Mouse (Mus musculus) gastrocnemius, postnatal 14 days (tissue): ENCODE results near the gene Rere. TPM values are rescaled to one million over a fixed set of nuclear protein-coding genes. Genes with fewer than 3 reads are reported as not detected.
"Not testable (repeated sequence)": the region's sequence is repeated elsewhere in the genome, so short reads cannot be mapped to it uniquely, and the experiment has no call there.

Source experiments
- DNase-seq: peaks from one replicate; pipeline ENCODE4 v3.0.0; 2021; ENCODE audit warnings: mixed read lengths
- intact Hi-C: fragments of 180-260 bp; cut with DNase I; formaldehyde crosslinking; loops from one replicate; pipeline ENCODE4 v1.15.1; 2025; ENCODE audit warnings: low total_unique reads
- total RNA-seq, 2 experiments: library from RNA; stranded (reverse); gene quantifications; 2 replicates each; pipeline ENCODE4 v1.2.3; 2021

Rere gene
- total RNA-seq, 2 experiments from 2014 or later, result 44.4 to 52.1 TPM

DNA sequence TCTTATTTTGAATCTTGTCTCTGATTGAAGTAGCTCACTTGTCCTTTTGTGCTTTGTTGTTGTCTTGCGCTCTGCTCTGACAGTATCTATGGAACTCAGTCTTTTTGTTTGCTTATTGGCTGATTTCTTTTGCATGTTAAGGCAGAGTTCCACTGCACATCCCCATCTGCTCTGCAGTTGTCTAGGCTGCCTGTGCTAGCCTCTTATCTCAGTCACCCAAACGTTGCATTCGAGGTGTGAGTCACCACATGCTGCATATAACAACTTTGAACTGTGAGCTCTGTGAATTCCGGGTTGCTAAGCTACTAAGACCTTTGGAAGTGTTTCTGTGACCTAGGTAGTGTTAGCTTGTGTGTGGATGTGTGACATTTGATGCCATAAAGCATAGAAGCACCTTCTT lies 235.9 kb downstream of the Rere start:
- no peak for DNase-seq
- intact Hi-C loops, result no loop called here

DNA sequence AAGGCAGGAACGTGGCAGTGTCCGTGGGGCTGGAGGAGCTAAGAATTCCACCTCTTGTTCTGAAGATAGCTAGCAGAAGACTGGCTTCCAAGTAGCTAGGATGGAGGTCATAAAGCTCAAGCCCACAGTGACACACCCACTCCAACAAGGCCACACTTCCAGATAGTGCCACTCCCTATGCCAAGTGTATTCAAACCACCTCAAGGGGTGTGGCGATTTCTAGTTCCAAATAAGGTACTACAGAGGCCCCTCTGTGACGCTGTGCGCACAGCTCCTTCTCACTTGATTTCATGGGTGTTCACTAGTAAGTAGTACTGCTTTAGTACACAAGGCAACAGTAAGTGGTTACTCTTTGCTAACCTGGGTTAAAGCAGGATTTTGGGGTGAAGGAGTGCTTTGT lies 237.4 kb downstream of the Rere start:
- intact Hi-C loops, result no loop called here
- no peak for DNase-seq

DNA sequence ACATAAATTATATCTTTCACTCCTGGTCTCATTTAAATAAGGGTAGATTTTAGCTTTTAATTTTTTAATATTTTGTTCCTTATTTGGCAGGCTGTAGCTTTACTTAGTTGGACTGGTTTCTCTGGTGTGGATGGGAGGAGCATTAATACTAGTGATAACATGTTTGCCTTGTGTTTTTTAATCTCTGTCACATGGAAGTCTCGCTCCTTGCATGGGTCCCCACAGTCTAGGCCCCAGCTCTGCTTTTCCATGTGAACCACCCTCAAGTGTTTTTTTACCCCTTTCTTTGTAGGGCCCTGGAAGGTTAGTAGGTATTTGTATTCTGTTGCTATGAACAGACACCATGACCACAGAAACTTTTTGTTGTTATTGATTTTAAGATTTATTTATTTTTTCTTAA lies 238.6 kb downstream of the Rere start:
- DNase-seq, result no peak
- intact Hi-C loops, result no loop called here

DNA sequence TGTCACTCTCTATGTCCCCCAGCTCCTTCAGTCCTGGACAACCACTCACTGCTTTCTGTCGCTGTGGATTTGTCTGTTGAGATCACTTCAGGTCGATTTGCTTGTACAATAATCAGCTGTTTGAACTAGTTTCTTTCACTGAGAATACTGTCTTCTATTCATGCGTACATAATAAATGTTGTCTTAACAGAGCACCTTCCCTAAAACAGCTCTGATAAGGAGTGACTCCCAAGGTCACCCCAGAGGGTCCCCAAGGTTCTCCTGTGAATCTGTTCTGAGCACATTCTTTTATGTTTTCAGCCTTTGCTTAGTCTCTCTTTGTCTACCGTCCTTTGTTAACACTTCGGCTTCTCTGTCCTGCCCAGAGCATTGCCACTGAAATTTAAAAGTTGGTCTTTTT lies 241.0 kb downstream of the Rere start:
- DNase-seq, result no peak
- intact Hi-C loops, result no loop called here

DNA sequence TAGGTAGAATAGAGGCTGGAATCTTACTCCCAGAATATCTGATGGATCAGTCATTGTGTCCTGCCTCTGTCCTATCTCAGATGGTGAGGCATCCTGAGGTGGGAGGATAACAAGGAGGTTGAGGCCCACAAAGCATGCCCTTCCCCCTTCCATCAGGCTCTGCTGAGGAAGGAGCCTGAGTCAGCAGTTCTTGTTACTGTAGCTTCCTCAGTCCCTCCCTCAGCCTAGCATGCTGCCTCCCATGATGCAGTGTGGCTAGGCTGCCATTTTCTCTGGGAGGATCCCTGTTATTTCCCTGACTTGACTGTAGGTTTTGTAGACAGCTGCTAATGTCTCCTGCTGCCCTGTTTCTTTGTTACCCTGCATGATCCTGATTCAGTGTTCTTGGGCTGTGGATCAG lies 241.9 kb downstream of the Rere start:
- DNase-seq, result no peak
- intact Hi-C loops, result no loop called here

DNA sequence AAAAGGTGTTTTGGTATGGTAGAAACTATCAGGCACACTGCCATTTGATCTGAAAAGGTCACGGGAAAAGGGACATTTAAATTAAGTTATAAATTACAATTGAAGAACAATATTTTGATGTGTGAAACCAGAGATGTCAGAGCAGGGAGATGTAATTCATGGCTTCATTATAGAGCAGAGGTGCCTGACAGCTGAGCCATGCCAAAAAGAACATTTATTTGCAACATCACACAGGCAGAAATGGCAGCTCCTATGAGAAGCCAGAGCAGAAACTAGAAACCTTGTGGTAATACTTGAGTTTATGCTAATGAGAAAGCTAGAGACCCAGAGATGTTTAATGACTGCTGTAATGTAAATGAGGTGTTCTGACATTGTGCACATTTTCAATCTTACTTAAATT lies 244.8 kb downstream of the Rere start:
- intact Hi-C loops, result no loop called here
- DNase-seq, result no peak

DNA sequence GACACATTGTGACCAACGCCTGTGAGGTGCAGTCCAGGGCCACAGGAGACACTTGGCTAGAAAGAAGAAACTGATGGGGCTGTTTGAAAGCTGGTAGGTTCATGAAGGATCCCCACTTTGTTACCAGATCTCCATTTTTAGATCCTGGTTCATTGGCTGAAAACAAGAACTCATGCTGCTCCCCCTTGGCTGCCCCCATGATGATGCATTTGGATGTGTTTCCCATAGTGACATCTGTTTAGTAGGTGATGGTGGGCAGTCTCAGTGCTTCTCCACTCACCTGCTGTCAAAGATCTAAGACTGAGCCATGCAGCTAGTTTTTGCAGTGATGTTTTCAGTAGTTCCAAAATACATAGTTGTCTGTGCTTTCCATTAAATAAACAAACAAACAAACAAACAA lies 247.0 kb downstream of the Rere start:
- intact Hi-C loops, result no loop called here
- no peak for DNase-seq

DNA sequence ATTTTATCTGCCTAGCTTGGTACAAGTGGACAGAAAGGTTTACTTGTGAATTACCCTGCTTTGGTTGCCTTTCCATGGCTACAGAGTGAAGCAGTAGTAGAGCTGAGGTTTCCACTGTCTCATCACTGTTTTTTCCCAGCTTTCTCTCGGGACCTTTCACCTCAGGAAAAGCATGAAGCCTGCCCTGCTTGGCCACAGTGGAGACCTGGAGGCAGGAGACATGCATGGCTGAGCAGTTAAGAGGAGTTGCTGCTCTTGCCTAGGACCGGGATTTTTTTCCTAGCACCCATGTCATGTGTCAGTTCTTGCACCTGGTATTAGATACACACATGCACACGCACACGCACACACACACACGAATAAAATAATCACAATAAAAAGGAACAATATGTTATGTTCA lies 247.4 kb downstream of the Rere start:
- intact Hi-C loops, result no loop called here

DNA sequence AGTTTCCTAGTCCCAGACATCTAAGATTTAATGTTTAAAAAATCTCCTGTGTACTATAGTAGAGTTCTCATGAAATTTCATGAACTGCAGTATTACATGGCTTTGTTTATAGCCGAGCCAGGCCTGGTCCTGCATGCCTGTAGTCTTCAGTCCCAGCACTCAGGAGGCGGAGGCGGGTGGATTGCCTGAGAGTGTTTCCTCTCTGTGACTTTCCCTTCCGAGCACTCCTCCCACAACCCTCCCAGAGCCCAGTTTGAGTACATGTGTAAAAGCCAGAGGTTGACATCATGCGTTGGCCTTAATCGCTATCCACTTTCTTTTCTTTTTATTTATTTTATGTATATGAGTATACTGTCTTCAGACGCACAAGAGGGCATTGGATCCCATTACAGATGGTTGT lies 250.4 kb downstream of the Rere start:
- intact Hi-C loops, result loop anchor here (10.0 kb wide), 1 partner anchor 57 kb away; no protein-coding TSS in a partner anchor

More for the DNA sequence above, 247.4 kb downstream of the Rere start:
- DNase-seq, result no peak

DNA sequence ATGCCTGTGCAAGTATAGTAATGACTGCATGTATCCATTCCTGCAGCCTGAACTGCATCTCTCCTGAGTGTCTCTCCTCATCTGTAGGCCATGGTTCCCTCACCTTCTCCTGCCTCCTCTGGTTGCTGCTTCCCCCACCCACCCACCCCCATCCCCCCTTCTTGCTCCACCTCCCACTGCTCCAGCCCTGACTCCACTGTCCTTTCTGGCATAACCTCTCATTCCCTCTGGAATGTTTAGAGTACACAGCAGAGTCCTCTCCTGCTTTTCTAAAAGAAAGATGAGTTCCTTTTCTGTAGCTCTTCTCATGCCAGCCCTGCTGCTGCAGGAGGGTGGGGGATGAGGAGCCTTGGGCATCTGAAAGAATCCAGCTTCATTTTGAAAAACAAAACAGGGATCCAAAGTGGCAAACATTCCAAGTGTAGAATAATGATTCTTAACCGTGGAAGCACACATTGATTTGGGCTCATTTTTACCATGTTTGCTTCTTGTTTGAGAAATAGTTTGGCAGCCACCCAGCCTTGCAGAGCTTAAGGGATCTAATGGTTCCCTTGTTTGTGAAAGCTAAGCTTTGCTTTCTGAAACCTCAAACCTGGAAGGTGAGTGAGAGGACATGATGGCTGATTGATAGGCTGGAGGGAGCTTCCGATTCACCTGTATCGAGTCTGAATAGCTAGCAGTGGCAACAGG lies 255.5 kb downstream of the Rere start:
- no peak for DNase-seq
- intact Hi-C loops, result loop anchor here (10.0 kb wide), 1 partner anchor 62 kb away; no protein-coding TSS in a partner anchor

More for the DNA sequence above, 250.4 kb downstream of the Rere start:
- peak; percentile 40 for DNase-seq

DNA sequence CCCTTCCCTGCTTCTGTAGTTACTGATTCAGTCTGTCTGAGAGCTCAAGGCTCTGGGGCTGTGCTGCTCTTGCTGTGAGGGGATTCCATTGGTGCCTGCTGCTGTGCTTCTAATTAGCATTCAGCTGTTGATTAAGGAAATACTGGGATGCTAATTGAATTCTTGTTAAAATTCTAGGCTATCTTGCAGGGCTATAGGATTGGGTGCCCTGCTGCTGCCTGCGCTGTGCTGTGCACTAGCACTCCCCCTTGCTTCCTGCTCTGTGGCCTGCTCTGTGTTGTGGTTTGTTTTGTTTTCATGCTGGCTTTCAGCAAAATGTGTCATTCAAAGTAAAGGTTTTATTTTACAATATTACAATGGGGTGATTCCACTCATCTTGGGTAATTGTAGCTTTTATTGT lies 258.4 kb downstream of the Rere start:
- intact Hi-C loops, result loop anchor here (10.0 kb wide), 1 partner anchor 65 kb away; no protein-coding TSS in a partner anchor
- DNase-seq, result no peak

DNA sequence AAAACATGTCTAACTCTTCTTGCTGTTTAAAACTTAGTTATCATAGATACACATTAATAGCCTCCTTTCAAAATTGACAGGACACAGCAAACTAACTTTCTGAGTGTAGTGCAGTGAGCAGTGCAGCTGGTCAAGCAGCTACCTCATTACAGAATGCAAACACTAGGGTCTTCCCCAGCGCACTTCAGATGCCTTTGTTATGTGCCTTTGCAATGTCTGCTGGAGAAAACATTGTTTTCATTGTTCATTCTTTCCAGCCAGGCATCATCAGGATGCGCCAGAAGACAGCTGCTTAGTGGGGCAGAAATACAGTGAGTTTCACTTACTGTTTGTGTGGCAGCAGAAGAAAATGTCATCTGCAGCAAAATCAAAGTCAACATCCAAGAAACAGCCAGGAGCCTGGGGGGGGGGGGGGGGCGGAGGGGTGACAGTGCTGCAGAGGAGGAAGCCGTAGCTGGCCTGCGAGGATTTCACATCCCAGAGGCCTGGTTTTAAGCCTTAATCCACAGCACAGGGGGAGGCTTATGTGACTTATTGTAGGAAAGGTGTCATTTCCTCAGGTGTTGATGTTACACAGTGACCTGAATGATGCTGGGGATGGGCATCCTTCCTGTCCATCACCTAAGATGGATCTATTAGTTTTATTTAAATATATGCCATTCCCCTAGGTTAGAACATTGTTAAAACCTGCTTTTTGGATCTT lies 259.1 kb downstream of the Rere start:
- intact Hi-C loops, result no loop called here
- no peak for DNase-seq

DNA sequence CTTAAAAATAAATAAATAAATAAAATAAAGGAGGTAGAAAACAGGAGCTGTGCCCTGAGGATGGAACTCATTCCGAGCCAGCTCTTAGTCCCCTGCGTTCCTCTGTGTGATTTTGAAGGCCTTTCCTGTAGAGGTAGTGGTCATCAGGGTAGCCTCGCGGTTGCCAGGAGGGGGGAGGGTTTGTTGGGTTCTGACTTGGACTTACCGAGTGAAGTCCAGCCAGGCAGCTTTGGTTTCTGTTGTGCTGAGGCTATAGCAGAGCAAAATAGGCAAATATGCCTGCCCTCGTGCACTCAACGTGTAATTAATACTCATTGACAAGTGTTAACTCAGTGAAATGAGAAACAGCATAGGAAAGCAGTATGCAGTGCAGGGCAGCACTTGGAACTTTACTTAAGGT lies 262.8 kb downstream of the Rere start:
- DNase-seq, result no peak
- intact Hi-C loops, result no loop called here

DNA sequence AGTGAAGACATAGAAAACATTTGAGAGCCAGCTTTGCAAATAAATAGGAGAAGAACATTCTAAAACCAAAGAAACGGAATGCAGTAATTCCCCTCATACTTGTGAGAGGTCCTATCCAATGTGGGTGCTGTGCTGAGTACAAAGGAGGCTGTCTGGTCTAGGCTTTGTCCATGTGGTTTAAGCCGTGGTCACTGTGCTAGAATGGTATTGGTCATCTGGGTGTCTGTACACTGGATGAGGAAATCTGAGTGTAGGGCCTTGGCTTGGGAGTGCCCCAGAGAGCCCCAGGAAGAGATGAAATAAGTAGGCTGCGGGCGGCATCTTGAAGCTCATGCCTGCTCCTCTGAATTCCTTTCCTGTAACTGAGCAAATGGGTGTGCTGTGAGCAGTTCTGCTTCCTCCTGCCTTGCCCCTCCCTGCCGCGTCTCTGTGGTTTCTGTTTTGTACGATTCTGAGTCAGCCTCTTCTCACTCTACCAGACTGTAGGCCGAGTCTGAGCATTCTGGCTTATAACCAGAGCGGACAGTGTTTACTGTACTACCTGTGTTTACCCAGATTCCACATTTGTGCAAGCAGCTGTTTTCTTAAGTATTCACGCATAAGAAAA lies 263.3 kb downstream of the Rere start:
- peak; percentile 54 for DNase-seq
- intact Hi-C loops, result no loop called here

DNA sequence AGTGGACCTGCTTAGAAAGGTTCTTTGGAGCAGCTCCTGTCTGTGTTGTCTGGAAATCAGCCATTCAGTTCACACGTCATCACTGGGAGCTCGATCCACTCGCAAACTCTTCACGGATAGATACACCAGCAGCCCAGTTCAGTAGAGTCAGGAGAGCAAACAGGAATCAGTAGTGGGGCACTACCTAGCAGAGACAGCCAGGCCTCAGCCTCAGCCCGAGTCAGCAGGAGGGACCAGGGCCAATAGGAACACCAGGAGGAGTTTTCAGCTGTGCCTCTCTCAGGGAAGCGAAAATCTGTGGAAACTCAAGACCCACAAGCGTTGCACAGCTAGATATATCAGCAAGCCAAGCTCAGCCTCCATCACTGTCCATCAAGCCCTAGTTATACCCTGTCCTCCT lies 264.3 kb downstream of the Rere start:
- intact Hi-C loops, result no loop called here
- no peak for DNase-seq

DNA sequence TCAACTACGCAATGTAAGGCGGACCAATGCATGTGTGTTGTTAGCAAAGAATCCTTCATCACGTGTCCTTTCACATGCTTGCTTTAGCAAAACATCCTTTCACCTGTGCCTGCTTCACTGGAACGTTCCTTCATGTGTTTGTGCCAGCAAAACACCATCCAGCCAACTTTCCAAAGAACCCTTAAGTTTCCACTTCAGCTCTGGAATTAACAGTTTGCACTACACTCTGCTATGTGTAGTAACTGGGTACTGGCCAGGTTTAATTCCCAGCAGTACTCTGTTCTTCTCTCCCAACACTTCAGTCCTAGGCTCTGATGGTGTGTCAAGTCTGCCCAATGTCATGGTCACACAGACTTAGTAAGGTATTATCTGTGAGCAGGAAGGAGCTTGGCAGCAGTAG lies 264.9 kb downstream of the Rere start:
- DNase-seq, intact Hi-C loops: not testable (repeated sequence)

DNA sequence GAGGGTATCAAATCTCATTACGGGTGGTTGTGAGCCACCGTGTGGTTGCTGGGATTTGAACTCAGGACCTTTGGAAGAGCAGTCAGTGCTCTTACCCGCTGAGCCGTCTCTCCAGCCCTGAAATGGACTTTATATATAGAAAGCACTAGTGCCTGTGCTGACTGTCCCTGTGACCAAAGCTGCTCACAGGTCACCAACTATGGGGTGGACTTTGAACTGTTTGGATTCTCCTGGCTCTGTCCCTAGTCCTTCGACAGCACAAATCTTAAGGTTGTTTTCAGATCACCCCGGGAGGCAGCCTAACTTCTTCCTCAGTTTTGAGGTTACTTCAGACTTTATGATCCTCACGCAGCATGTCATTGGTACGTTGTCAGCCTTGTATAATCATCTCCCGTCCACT lies 267.9 kb downstream of the Rere start:
- DNase-seq, result no peak
- intact Hi-C loops, result no loop called here

DNA sequence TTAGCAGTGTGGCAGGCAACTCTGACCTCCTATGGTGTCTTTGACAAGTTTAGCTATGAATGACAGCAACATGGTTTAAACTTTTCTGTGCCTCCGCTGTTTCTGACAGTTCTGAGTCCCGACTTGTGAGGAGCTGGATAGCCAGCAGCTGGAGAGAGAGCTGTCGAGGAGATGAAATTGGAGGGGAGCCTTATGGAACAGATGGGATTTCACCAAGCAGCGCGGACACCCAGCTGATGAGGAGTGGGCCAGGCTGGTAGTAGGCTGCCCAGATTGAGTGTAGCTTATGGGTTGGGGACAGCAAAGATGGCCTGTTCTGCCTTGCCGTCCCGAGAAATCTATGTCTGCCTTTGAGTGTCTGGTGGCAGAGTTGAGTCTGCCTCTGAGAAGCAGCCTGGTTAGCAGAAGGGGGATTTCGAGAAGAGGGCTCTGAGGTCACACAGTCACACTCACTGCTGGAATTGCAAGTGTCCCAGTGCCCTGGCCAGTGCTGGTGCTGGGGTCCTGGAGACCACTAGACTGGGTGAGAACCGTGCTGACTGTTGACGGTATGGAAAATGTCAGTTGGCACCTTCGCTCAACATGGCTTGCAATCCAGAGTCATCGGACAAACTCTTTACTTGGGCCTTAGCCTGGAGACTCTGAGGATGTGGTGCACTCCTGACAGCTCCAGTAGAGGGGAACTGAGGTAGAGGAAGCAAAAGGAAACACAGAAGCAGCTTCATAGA lies 268.7 kb downstream of the Rere start:
- no peak for DNase-seq
- intact Hi-C loops, result loop anchor here (10.0 kb wide), 1 partner anchor 55 kb away; no protein-coding TSS in a partner anchor

DNA sequence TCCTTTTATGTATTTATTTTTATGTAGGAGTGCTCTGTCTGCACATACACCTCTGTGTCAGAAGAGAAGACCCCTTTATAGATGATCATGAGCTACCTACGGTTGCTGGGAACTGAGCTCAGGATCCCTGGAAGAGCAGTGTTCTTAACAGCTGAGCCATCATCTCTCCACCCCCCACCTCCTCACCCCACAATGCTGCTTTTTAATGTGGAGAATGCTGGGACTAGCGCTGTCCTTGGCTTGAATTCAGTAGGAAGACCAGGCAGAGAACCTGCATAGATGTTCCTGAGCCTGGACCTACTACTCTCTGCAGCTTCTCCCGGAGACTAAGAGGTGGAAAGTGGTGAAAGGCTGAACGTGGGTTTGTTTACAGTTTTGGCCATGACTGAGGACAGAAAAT lies 269.9 kb downstream of the Rere start:
- DNase-seq, result no peak
- intact Hi-C loops, result loop anchor here (10.0 kb wide), 1 partner anchor 57 kb away; no protein-coding TSS in a partner anchor
